Mouse (Mus musculus) spleen, postnatal 4 days (tissue): ENCODE results near the gene Riox2.

Experiments
- DNase-seq, 2 experiments: peaks; one replicate each; pipeline ENCODE4 v3.0.0; 2022; ENCODE audit warnings: low spot score in 2 of 2

Riox2 gene

DNA sequence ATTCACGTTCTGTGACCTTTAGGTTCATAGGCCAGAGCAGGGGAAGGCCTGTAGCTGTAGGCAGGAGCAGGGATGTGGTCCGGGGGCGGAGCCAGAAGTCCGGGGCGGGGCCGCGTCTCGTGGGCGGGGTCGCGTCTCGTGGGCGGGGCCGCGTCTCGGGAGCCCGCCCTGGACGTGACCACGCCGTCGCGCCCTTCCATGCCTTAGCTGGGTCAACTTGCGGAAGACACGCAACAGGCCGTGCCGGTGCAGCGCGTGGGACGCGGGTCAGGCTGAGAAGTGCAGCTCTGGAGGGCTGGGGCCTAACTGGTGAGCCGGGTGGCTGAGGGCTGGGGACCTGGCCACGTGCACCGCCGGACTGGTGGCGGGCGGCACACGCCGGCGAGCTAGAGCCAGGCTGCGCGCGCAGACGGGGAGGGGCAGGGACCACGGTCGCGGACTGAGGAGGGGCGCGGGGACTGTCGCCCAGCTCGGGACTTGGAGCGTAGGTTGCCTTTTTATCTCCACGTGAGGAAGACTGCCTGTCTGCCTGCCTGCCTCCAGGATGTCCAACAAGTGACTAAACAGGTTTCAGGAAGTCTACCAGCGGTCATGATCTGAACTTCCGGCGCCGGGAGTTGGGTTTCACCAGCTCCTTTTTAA, at the start of gene Riox2:
Gene Riox2 (plus strand): TSS at position 139 of the 642 bp plus-strand sequence.
- DNase-seq, result peak; percentile 85 to 95

DNA sequence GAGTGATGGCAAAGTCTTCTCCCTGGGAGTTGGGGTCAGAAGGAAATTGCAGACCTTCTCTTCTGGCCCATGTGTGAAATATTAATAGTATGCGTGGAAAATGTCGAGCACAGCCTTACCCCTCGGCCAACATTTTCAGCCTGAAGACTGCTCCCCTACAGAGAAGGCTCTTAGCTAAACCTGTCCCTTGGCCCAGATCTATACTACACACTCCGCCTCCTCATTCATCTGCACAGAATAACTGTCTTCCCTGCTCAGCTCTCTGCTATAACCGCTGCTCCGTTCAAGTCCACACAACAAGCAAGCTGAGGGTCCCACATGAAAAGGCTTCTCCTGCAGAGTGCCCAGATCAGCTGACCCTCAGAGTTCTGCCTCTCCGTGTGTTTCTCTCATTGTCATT, 43.6 kb upstream of the Riox2 start:
- DNase-seq, result no peak

DNA sequence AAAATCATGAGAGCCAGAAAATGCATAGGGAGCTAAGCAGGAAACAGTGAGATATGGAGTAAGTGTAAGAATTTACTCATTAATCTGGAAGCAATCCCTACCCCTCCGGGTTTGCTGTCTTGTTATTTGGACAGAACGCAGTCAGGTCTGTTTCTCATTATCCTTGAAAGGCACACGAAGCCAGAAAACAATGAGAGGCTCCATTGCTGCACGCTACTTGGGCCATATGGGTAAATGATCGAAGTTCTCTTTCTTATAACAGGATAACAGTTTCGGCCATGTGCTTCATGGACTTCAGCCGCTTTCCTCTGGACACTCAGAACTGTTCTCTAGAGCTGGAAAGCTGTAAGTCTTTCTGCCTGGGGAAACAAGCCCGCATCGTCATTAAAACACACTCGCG, 38.4 kb upstream of the Riox2 start:
- no peak for DNase-seq

DNA sequence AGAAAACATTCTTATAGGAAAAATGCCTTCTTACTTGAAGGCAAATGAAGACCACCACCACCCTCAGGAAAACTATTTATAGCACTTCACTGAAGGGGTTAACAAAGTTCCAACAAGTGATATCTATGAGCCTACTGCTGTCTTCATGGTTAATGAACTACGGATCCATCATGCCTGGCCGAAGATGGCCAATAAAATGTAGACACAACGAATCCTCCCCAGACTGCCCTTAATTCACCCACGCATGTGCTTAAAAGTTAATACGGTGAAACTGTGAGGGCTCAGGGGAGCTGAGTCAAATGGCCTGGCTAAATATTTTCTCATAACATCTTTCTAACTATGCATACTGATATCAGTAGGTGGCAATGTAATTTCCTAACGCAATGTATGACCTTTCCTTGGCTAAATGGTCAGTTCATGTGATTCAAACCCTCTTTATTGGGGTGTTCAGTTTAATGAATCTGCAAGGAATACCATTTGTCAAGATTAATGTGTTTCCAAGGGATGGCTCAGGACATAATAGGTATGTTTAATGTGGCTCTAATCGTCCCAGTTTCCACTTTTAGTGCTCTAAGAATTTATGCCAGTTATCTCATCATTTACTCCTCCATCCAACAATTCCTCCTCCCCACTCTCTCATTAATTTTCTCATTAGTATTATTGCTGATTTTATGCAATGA, 26.6 kb upstream of the Riox2 start:
- no peak for DNase-seq

DNA sequence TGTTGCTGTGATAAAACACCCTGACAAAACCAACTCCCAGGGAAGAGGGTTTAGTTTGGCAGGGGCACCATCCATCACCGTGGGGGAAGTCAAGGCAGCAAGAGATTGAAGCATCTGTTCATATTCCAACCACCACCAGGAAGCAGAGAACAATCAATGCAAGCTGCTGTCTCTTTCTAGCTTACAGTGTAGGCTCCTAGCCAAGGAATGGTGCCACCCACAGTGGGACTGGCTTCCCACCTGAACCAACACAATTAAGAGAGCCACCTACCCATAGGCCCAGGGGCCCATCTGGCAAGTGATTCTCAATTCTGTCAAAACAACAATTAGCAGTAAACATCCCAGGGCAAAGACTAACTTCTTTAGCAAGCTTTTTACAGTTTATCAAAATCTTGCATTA, 23.4 kb upstream of the Riox2 start:
- no peak for DNase-seq

DNA sequence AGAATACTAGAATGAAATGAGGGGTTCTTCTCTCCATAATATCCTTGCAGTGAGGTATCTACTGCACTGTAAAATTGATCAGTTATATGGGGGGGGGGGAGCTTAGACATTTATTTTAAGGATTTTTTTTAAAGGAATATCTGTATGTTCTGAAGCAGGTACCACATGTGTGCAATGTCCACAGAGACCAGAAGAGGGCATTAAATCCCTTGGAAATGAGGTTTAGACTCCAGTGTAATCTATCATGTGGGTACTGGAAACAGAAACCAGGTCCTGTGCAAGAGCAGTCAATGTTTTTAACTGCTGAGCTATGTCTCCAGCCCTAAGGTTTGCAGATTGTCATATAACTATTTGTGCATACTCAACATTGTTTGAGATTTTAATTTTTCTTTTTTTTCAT, 22.5 kb upstream of the Riox2 start:
- no peak for DNase-seq

DNA sequence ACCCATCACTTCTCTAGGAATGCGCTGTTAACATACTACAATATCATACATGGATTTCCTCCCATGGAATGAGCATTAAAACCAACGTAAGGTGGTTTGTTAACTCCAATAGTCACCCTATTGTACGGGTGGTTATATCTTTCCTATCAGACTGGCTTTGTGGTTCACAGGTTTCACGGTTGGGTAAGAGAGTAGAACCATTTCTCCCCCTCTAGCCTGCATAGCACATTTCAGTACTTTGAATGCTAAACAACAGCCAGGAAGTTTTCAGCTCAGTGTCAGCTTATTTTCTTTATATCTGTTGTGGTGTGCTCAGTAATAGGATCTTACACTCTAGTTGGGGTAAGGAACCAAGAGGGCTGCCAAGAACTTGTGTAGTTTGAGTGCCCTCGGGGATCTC, 19.8 kb upstream of the Riox2 start:
- DNase-seq, result no peak

DNA sequence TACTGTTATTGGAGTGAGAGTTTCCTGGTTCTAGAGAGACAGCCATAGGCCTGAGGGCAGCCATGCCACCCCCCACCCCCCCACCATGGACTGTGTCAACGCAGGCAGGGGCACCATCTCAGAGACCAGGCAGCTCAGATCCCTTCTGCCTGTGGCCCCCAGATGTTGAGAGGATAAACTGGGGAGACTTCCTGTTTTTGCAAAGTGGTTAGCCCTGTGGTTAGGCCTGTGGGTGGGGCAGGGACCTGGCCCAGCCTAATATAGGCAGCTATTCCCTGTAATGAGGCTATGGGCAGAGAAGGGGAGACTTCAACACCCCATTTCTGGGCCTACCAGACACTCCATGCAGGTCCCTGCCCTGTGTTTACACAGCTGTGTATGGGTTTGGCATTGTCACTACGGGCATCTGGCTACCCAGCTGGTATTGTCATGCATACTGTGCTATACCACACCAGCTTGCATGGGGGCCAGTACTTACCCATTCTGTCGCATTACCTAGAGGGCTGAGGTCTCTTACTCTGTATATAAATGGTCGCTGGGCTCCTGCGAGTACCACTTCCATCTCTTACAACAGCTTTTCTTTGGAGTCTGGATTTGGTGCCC, 12.2 kb upstream of the Riox2 start:
- DNase-seq, result peak in 1 of 2 experiments; percentile 25

DNA sequence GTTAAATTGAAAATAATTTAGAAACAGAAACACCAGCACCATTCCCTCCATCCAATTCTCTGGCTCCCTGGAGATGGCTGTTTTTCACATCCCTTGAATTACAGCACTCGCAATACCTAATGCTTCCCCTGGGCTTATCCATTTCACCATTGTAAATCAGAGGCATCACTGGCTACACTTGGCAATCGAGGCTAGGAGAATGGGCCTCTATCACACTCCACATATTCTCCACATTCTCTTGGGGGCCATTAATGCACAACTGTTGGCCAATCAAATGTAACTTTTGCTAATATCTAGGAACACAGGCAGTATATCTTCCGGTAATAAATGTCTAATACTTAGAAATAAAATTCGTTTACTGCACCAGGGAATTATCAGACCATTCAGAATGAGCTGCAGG, 8.0 kb upstream of the Riox2 start:
- no peak for DNase-seq

DNA sequence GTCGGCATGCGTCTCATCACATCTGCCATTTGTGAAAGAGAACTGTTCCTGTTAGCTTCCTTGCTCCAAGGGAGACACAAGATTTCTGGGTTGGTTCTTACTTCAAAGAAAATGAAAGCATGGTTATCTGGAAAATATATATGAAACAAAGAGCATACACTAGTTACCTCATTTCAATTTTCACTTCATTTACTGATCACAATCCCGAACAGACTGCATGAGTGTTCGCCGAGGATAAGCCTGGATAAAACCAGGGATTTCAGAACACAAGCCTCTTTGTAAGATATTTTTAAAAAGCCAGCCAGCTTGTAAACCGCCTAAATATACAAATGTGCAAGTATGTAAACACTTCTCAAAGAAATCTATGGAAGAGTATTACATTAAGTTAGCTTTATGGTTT, 7.6 kb upstream of the Riox2 start:
- DNase-seq, result no peak

DNA sequence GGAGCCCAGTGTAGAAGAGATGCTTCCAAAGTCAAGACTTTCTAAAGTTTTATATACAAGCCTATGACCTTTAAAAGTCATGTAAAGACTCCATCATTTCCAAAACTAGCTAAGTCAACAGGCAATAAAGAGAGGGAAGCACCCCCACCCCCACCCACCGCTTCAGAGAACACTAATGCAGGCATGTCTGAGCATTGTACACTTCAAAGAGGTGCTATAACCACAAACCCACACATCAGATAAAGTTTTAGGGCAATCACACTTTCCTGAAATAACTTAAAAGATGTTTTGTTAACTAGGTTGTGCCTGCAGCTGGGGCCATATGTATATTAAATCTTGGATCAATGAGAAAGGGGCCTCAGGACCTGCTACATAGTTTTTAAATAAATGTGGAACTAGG, 1.7 kb upstream of the Riox2 start:
- peak in 1 of 2 experiments; percentile 27 for DNase-seq

DNA sequence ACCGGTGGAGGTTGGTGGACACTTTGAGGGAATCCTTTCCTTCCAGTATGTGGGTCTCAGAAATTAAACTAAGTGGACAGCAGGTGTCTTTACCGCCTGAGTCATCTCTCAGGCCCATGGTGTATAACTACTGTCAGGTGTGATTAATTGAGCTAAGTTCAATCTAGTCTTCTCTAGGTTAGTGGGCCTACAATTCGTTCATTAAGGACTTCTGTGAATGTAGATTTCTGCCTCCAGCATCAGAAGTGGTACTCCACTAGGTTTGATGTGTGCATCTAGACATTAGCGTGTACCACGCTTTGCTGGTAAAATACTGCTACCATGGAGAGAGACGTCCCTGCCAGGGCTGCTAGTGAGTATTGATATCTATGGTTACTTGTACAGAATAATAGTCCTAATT, 971 bp downstream of the Riox2 start:
- peak in 1 of 2 experiments; percentile 52 for DNase-seq

DNA sequence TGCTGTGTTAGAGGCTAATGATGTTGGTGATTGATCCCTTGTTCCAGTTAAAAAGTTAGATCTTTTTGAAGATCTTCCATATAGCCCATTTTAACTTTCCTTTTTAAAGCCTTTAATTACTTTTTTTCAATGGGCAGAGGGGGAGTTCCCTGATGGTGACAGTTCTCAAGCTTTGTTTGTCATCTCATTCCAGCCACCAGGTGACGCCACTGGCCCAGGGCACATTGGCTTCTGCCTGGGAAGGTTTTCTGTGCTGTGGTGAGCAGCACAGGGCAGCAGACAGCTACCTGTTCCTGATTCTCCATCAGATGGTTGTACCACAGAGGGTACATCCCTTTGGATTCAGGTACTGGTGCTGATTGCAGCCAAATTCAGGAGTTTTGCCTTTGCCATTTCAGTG, 3.2 kb downstream of the Riox2 start:
- peak; percentile 62 to 78 for DNase-seq

DNA sequence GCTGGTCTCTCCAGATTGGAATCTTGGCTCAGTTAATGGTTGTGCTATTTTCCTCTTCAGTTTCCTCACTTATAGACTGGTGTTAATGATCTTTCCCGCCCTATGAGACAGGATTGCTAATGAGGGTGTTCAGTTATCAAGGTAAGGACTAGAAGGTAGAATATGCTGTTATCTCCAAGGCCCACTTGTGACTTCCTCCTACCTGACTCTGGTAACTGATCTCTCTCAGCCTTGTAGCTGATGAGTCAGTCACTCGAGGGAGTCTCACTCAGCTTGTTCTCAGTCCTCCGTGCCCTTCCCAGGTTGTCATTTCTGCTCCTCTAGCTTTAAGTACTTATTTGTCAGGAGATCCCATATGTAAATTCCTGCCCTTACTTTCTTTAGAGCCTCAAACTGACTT, 6.4 kb downstream of the Riox2 start:
- peak in 1 of 2 experiments; percentile 13 for DNase-seq

DNA sequence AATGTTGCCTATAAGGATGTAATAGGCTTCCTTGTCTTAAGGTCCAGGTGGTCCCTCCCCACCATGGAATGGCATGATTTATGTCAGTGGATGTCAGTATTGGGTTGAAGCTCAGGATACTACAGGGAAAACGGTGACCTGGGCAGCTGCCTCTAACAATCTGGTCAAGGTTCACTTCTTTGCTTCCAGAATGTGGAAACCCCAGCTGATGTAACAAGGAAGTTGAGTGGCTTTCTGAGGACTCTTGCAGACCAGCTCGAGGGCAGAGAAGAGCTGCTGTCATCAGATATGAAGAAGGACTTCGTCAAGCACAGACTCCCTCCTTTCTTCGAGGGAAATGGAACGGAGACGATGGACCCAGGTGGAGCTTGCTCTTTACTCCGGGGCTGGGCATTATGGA, 15.7 kb downstream of the Riox2 start:
- DNase-seq, result no peak

DNA sequence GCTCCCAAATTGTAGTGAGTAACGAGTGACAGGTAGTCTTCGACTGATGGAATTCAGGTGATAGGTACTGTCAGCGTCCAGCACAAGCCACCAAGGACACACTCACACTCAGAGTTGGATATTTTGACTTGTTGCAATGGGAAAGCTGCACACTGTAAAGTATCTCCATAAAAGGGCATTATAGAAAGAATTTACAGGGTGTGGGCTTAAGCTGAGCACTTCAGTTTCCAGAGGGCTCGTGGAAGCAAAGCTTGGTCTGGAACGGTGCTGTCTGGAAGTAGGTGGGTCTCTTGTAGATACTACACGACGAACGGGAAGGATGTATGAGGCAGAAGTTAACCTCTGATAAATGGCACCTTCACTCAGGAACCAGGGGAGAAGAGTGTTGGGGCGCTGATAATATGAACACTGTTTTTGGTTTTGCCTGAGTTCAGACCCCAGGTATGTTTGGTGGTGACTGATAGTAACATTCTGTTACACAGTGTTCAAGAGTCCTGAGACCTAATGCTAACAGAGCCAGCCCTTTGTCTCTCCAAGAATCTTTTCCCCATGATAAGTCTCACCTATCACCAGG, 16.5 kb downstream of the Riox2 start:
- DNase-seq, result no peak

DNA sequence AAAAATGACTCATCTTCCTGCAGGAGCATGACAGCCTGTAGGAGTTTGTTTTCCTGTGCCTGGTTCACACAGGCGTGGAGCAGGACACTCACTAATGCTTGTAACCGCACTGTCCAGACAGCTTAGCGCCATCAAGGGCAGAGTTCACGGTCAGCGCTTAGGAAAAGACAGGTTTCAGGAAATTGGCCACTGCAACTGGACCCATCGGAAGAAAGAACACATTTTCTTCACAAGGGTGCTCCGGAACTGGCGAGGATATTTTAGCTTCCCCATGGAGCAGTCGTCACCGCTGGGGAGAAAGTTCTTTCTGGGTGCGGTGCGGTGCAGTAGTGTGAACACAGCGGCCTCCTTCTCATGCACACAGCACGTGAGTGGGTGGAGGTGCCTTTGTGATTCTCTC, 21.6 kb downstream of the Riox2 start:
- DNase-seq, result no peak

DNA sequence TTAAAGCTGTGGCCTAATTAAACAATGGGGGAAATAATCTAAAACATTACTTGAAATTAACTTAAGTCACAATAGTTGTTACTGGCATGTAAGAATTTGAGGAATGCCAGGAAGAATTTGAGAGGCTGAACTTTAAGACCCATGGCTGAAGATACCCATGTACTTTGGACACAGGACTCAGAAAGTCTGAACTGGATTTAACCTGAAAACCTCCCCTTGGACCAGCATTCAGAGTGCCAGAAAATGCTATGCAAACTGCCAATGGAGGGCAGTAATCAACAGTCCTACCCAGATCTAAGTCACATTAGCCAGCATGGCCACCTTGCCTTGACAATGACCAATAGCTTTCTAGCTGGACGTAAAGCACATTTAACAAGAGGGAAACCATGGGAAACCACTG, 26.4 kb downstream of the Riox2 start:
- DNase-seq, result no peak

DNA sequence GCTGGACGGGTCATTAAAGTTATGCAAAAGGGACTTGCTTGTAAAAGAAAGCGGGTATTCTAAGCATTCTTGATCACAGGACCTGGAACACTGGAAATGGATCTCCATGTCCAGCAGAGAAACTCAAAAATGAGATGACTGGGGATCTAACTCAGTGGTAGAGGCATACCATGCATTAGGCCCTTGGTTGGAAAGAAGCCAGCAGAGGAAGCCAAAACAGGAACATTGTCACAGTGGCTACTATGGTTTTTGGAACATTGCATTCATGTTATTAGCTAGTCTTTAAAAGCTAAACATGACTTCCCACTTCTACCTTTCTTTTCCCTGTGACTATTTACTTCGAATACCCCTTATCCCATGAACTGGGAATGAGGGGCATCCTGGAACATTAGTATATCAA, 27.6 kb downstream of the Riox2 start:
- DNase-seq, result no peak

DNA sequence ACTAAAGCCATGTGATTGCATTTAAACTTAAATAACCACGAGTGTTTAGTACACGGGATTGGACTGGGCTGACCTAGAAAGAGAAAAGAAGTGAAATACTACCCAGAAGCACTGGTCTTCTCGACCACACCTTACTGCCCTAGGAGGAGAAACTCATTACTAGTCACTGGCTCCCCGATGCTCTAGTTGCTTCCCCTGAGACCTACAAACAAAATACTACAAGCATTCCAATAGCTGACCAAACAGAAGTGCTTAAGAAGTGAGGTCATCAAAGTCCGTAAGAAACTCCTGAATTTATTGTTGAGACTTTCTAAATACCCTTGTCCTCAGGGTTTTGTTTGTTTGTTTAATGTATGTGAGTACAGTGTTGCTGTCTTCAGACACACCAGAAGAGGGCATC, 38.3 kb downstream of the Riox2 start:
- DNase-seq, result no peak

DNA sequence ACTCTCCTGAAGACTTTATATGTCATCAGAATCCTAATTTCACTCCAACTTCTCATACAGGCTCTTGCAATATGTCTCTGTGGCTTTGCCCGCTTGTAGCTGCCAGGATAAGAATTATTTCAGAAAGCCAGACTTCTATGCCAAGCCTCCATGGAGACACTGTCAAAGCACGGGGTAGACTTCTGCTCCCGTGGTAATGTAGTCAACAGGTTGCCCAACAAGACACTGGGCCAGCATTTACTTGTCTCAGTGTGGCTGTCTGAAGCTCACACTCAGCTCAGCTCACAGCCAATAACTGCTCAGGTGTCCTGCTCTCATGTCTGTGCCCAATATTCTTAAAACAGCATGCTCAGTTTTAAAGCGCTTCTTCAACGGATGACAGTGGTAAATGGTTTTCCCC, 43.6 kb downstream of the Riox2 start:
- DNase-seq, result no peak

DNA sequence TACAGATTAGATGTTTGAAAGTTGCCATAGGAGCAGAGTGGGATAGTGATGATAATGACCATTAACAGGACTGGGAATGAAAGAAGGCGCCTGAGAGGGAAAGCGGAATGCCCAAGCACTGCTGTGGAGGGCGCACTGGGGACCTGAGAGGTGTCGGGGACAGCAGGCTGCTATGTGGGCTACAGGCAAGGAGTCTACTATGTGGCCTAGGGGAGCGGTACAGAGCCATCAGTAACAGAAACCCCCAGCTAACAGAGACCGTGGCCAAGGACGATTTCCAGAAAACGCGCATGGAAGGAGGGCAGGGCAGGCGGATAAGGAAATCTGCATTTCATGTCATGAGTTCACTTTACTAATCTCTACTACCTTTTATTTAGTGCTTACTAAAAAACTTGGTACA, 45.4 kb downstream of the Riox2 start:
- no peak for DNase-seq
